Mouse (Mus musculus) ES-Bruce4 (cell line): ENCODE data around the gene Nav3.

Experiments
- CTCF ChIP-seq: IDR thresholded peaks from one replicate; pipeline ENCODE4 v1.8.1; 2011; ENCODE audit warnings: low read depth, low read length
- EP300 ChIP-seq: IDR thresholded peaks from 2 replicates; pipeline ENCODE4 v1.6.1; 2011; ENCODE audit warnings: low read depth, low read length; ENCODE audit not compliant: insufficient read depth

DNA sequence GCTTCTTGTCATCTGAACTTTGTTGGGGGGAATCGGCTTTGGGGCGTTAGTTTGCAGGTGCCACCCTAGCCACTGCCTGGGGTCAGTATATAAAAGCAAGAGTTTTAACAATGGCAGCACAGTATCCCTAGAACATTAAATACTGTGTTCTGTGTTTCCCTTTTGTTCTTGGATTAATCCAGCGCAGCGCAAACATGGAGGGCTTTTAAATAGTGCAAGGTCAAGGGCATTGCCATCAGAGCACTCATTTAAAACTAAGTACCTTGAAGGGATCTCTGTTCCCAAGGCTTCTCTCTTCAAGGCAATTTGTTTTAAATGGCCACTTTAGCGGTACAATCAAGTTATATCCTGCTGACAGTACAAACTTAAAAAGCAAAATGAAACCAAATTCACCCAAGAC, 737.6 kb downstream of the Nav3 start:
- TF ChIP-seq CTCF (no peak), EP300 (no peak)
